Mouse (Mus musculus) spleen, postnatal 14 days (tissue): ENCODE measurements around the gene Znrd1as.
"Not testable (repeated sequence)": the region's sequence is repeated elsewhere in the genome, so short reads cannot be mapped to it uniquely, and the experiment has no call there.

Experiments used
- DNase-seq, 2 experiments: peaks; one replicate each; pipeline ENCODE4 v3.0.0; 2021 to 2022; ENCODE audit warnings: low spot score in 2 of 2

Gene Znrd1as

GRCm38 (mm10) chr17:36950981-36951947 lies 7.1 kb upstream of the Znrd1as start, which contains the start of gene Ppp1r11:
Ppp1r11 (minus strand) TSS chr17:36951741.
- peak; percentile 78 to 88 for DNase-seq

- DNase-seq: no peak
Measured at GRCm38 (mm10) chr17:36952631-36953030, 5.8 kb upstream of the Znrd1as start.

GRCm38 (mm10) chr17:36953062-36953461 lies 5.3 kb upstream of the Znrd1as start:
- DNase-seq: no peak

- no peak for DNase-seq
Measured at GRCm38 (mm10) chr17:36958884-36959283, 492 bp downstream of the Znrd1as start.

DNA sequence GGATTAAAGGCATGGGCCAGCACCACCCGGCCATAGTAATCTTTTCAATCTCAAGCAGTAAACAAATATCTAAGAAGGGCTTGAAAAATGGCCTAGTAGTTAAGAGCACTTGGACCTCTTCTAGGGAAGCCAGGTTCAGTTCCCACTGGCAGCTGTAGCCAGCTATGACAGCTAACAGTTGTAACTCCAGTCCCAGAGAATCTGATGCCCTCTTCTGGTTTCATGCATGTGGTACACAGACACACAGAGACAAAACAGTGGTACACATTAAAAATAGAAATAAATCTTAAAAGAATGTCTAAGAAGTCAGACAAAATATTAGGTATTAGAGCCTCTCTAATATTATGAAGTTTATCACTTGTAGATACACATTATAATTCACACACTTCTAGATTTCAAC lies 2.7 kb downstream of the Znrd1as start:
- DNase-seq: no peak

DNA sequence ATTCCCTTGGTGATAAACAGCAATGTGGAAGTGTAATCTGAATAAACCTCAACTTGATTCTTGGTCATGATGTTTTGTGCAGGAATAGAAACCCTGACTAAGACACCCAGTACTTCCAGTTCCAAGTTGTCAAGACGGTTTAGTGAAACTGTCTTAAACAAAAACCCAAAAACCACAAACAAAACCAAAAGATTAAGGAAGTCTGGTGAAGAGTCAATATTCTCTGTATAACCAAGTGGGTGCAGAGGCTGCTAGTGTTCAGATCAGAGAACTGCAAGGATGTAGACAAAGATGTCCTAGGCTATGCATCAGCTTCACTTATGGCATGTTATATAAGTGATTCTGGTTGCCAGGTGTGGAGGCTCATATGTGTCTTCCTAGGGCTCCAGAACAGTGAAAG lies 8.5 kb downstream of the Znrd1as start:
- no peak for DNase-seq

GRCm38 (mm10) chr17:36970316-36970890 lies 12.0 kb downstream of the Znrd1as start:
- DNase-seq: no peak

GRCm38 (mm10) chr17:36971172-36971850 lies 12.9 kb downstream of the Znrd1as start:
- DNase-seq: no peak

DNA sequence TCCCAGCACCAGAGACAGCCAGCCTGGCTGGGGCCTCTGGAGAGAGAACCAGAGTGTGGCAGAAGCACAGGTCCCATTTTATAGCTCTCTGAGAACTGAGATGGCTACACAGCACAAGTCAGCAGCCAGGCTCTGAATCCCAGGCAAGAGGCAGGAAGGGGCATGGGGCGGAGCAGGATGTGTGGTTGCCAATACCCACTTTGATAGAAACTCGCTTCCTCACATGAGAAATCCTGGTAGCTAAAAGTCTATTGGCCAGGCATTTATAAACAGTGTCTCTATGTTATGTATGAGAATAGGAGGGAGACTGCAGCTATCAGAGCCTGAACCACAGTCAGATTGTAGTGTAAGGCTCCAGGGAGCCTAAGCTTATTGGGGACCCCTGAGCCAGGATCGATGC lies 14.4 kb downstream of the Znrd1as start:
- DNase-seq: no peak

- no peak for DNase-seq
Measured at GRCm38 (mm10) chr17:36973271-36973787, 14.9 kb downstream of the Znrd1as start.

GRCm38 (mm10) chr17:36981221-36981813 lies 22.9 kb downstream of the Znrd1as start, which contains the start of gene 2410137M14Rik:
2410137M14Rik (minus strand) TSS chr17:36981237.
- DNase-seq: no peak

DNA sequence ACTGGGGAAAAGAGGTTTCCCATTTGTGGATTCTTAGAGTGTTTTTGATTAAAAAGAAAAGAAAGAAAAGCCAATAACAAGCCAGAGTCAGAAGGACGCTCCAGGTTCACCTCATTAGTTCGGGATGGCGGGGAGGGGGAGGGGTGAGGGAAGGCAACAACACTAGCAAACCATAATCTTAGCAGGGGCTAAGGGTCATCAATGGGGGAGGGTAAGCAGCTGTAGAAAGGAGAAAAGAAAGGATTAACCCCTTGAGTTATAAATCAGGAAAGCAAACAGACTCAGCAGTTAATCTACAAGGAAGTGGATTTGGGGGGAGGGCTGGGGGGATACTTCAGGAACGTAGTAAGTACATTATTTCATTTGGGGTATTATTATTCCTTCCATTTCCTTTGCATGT lies 23.5 kb downstream of the Znrd1as start:
- no peak for DNase-seq

DNA sequence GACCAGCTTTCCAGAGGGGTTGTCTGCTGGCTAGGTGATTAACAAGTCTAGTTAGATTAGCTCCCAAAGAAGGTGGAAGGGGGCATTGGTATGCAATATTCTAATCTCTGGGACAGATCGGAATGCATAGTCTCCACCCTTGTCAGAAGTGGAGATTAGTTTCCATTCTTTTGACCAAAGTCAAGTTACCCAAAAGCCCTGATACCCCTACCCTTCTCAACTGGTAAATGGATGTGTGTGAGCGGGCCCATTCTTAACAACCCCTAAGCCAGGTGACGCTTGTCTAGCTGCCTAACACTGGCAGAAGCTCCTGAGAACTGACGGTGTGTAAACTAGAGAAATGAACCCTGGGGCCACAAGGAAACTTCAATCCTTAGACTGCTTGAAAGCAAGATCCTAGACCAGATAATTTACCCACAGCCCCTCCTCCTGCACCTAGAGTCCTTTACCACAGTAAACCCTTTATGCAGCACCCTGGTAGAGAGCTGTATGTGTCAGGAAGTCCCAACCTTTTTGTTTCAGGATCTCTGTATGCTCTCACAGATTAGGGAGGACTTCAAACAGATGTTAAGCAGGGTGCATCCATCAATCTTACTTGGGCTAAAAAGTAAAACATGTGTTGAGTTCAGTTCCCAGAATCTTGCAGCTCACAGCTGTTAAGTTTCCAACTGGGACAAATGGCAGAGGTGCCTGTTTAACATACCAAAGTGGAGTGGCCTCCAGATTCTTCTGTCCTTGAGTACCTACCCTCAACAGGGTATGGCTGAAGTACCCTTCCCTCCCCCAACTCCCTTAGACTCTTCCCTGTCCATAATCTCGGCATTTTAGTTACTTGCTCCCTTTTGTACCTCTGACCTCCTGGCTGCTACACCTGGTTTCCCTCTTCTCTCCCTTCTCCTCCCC lies 24.1 kb downstream of the Znrd1as start:
- DNase-seq: no peak

- DNase-seq: no peak
Measured at GRCm38 (mm10) chr17:36988475-36988874, 30.1 kb downstream of the Znrd1as start.

GRCm38 (mm10) chr17:36989437-36989836 lies 31.0 kb downstream of the Znrd1as start, which contains the start of gene H2-M5:
H2-M5 (minus strand) TSS chr17:36989537.
- no peak for DNase-seq

DNA sequence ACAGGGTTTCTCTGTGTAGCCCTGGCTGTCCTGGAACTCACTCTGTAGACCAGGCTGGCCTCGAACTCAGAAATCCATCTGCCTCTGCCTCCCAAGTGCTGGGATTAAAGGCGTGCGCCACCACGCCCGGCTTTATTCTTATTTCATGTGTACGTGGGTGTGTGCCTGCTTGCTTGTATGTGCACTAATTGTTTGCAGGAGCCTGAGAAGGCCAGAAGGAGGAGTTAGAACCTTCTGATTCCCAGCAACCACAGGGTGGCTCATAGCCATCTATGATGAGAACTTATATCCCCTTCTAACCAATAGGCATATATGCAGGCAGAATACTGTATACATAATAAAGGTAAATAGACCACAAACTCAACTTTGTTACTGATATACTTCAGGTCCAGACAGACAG lies 32.2 kb downstream of the Znrd1as start:
- DNase-seq: not testable (repeated sequence)

DNA sequence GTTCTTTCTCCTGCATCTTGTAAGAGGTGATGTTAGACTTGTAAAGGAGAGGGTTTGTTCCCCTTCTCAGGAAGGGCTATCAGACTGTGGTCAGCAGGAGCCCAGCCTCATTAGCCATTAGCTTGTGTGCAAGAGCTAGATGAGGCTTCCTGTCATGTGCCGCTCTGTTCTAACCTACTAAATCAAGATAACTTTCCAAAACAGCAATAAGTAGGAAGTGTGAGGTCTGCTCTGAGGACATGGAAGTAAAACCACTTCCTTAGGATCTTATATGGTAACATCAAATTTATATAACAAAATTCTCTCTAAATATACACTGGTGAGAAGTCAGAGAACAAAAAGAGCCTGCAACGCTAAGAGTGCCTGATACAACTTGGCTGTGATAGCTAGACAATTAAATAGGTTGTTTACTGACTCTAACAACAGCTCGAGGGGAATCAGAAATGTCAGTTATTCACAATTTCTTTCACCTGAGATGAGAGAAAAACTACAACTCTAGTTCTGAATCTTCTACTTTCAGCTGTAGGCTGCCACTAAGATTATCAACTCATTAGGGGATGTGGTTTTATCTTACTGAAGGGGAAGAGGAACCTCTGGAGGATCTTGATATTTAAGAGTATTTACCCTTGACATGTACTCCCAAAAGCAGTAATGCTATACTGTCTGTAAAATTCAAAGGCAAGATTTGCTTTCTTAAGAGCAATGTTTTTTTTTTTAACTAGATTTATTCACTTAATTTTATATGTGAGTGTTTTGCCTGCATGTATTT lies 34.1 kb downstream of the Znrd1as start:
- no peak for DNase-seq

DNA sequence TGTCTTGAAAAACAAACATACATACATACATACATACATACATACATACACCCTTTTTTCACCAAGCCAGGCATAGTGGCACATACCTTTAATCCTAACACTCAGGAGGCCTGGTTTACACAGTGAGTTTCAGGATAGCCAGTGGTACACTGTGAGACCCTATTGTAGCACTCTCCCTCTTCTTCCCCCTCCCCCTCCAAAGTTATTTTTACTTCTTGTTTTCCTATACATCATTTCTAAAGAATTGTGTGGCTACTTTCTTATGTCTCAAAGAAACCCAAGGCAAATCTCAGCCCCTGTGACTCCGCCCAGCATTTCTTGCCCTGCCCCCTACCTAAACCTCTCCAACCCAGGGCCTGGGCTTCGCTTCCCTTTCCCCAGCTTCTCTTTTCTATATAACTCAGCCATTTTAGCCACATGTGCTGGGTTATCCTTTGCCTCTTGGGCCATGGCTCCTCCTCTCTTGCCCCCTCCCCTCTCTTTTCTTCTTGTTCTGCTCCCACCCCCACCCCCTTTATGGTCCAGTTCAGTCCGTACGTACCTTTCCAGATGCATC lies 35.5 kb downstream of the Znrd1as start:
- no peak for DNase-seq

GRCm38 (mm10) chr17:36994528-36994927 lies 36.1 kb downstream of the Znrd1as start:
- no peak for DNase-seq
